Mouse (Mus musculus) stomach, postnatal 0 days (tissue): ENCODE data around the gene Tbc1d12. TPM values are rescaled to one million over a fixed set of nuclear protein-coding genes. Genes with fewer than 3 reads are reported as not detected.

Experiments
- ATAC-seq: fragments of 200-750 bp; cut with Nextera tagmentation; 2 replicates; pipeline ENCODE4 v1.8.0; 2017; ENCODE audit not compliant: low FRiP score, low TSS enrichment
- DNase-seq: peaks from one replicate; pipeline ENCODE4 v3.0.0-alpha.2; 2016; ENCODE audit warnings: low spot score
- H3K27ac ChIP-seq: fragments of 300-500 bp; sonication (generic); replicated peaks from 2 replicates; pipeline ENCODE4 v1.5.1; 2014; ENCODE audit warnings: mild to moderate bottlenecking, control low read depth
- H3K27me3 ChIP-seq: fragments of 300-500 bp; sonication (generic); 2 replicates; pipeline ENCODE4 v1.6.1; 2014; ENCODE audit warnings: low read length; ENCODE audit not compliant: control insufficient read depth, insufficient read depth
- H3K36me3 ChIP-seq: fragments of 300-500 bp; sonication (generic); 2 replicates; pipeline ENCODE4 v1.6.1; 2014; ENCODE audit warnings: low read length, mixed read lengths; ENCODE audit not compliant: control insufficient read depth, insufficient read depth
- H3K4me1 ChIP-seq: fragments of 300-500 bp; sonication (generic); replicated peaks from 2 replicates; pipeline ENCODE4 v1.6.1; 2014; ENCODE audit warnings: antibody characterized with exemption; ENCODE audit not compliant: control insufficient read depth, insufficient read depth
- H3K4me2 ChIP-seq: fragments of 300-500 bp; sonication (generic); replicated peaks from 2 replicates; pipeline ENCODE4 v1.6.1; 2014; ENCODE audit warnings: low read depth, mild to moderate bottlenecking, control low read depth, moderate library complexity
- H3K4me3 ChIP-seq: fragments of 300-500 bp; sonication (generic); 2 replicates; pipeline ENCODE4 v1.5.1; 2014; ENCODE audit warnings: low read depth, low read length, control low read depth
- H3K9ac ChIP-seq: fragments of 300-500 bp; sonication (generic); 2 replicates; pipeline ENCODE4 v1.6.1; 2014; ENCODE audit warnings: mild to moderate bottlenecking, low read length, control low read depth, mixed read lengths
- H3K9me3 ChIP-seq: fragments of 300-500 bp; sonication (generic); 2 replicates; pipeline ENCODE4 v1.6.1; 2016; ENCODE audit warnings: low read length; ENCODE audit not compliant: control insufficient read depth
- CTCF ChIP-seq: IDR thresholded peaks from 2 replicates; pipeline ENCODE4 v1.5.1; 2016; ENCODE audit warnings: antibody characterized with exemption, low read depth, mild to moderate bottlenecking, moderate library complexity
- EP300 ChIP-seq: optimal IDR thresholded peaks from 2 replicates; pipeline ENCODE3; 2016; ENCODE audit warnings: antibody characterized with exemption
- WGBS: fragments of 180-500 bp; shearing (Covaris S2); extraction: QIAGEN DNeasy Blood & Tissue Kit; methylation state at CpG from one replicate; pipeline ENCODE4 v1.1.7; 2014; 5-methylcytosine and 5-hydroxymethylcytosine counted together
- polyA plus RNA-seq: library from polyadenylated mRNA; unstranded; fragments of >200 nt; fragmentation: Nextera tagmentation; extraction: Ambion mirVana; gene quantifications from 2 replicates; pipeline ENCODE4 v1.2.1, GENCODE M21; 2015

Tbc1d12 gene
- polyA plus RNA-seq: 1.4 and 1.6 TPM in 2 replicates

DNA sequence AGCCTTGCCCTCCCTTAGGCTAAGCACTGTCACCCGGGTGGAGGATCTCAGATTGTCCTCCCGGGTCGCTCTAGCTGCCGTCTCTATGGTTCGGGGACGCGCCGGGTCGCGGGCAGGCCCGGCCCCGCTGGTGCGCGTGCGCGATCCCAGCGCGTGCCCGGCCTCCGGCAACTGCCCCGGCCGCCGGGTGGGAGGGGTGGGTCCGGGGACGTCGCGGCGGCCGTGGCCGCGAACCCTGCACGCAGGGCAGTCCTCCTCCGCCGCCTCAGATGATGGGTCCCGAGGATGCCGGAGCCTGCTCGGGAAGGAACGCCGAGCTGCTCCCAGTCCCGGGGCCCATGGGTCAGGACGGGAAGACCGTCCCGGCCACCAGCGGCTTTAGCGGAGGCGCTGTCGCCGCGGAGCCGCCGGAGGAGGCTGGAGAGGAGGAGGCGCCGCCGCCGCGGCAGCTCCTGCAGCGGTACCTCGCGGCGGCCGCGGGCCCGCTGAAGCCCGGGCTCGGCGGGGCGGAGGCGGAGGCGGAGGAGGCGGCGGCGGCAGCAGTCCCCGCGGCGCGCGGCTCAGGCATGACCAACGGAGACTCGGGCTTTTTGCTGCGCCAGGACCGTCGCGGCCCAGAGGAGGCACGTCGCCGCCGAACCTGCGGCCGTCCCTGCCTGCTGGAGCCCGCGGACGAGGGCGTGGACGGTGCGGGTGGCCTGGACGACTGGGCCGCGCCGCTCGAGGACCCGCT lies at the start of gene Tbc1d12:
Gene Tbc1d12 (plus strand): TSS at position 142 of the 733 bp plus-strand sequence.
- peak within 1 kb of the TSS; percentile 84 for H3K9ac ChIP-seq
- TF ChIP-seq CTCF (peak; percentile 19; the same call in 1 of the 2 replicates), EP300 (no peak)
- H3K27me3 ChIP-seq: no peaks in the 10 kb centered on the region
- no peaks in the 10 kb centered on the region for H3K36me3 ChIP-seq
- peak; percentile 94 for ATAC-seq
- peak within 1 kb of the TSS; percentile 74 for H3K4me2 ChIP-seq
- H3K4me1 ChIP-seq: no peaks in the 10 kb centered on the region
- 1% methylated on average over 78 of the region's 101 CpGs for WGBS
- peak; percentile 91 for DNase-seq
- no peaks in the 10 kb centered on the region for H3K9me3 ChIP-seq
- peak within 1 kb of the TSS; percentile 86 for H3K4me3 ChIP-seq
- peak within 1 kb of the TSS; percentile 90 for H3K27ac ChIP-seq

- WGBS: 86% methylated on average over 6 of the region's 6 CpGs
- Histone ChIP-seq H3K27me3 (no peaks in the 10 kb centered on the region), H3K27ac (no peak overlapping the region), H3K9me3 (no peaks in the 10 kb centered on the region), H3K4me3 (no peak overlapping the region), H3K4me1 (no peaks in the 10 kb centered on the region), H3K4me2 (no peak overlapping the region), H3K36me3 (peaks cover 3% of the 10 kb centered on the region), H3K9ac (no peak overlapping the region)
- ATAC-seq: no peak
- DNase-seq: no peak
- TF ChIP-seq EP300: no peak
- no peak for TF ChIP-seq CTCF
Measured at GRCm38 (mm10) chr19:38787756-38788155, 48.6 kb upstream of the Tbc1d12 start.

- H3K36me3 ChIP-seq: peaks cover 17% of the 10 kb centered on the region
- no peak for ATAC-seq
Measured at GRCm38 (mm10) chr19:38793563-38794045, 42.8 kb upstream of the Tbc1d12 start.

DNA sequence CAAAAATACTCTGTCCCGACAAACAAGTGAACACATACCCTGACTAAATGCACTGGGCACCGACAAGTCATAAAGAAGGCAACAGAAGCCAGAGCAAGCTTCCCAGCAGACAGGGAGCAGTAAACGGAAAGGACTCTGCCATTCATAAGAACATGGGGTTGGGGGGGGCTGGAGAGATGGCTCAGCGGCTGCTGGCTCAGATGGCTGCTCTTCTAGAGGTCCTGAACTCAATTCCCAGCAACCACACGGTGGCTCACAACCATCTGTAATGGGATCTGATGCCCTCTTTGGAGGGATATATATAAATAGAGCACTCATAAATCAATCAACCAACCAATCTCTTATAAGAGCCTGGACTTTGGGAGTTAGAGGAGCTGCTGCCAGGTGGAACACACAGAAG lies 39.8 kb upstream of the Tbc1d12 start:
- no peak overlapping the region for H3K27ac ChIP-seq
- no peaks in the 10 kb centered on the region for H3K9me3 ChIP-seq
- H3K4me1 ChIP-seq: no peaks in the 10 kb centered on the region
- ATAC-seq (no peak), DNase-seq (no peak)
- H3K4me2 ChIP-seq: no peak overlapping the region
- TF ChIP-seq CTCF (no peak), EP300 (no peak)
- H3K36me3 ChIP-seq: peaks cover 17% of the 10 kb centered on the region
- 78% methylated on average over 5 of the region's 5 CpGs for WGBS
- no peak overlapping the region for H3K4me3 ChIP-seq
- H3K27me3 ChIP-seq: no peaks in the 10 kb centered on the region
- H3K9ac ChIP-seq: no peak overlapping the region

More at GRCm38 (mm10) chr19:38793563-38794045, 42.8 kb upstream of the Tbc1d12 start:
- TF ChIP-seq EP300 (no peak), CTCF (no peak)
- H3K4me3 ChIP-seq: no peak overlapping the region
- no peak overlapping the region for H3K4me2 ChIP-seq
- DNase-seq: no peak
- H3K9ac ChIP-seq: no peak overlapping the region
- 92% methylated on average over 7 of the region's 7 CpGs for WGBS
- no peaks in the 10 kb centered on the region for H3K9me3 ChIP-seq
- H3K4me1 ChIP-seq: no peaks in the 10 kb centered on the region
- H3K27me3 ChIP-seq: no peaks in the 10 kb centered on the region
- no peak overlapping the region for H3K27ac ChIP-seq

DNA sequence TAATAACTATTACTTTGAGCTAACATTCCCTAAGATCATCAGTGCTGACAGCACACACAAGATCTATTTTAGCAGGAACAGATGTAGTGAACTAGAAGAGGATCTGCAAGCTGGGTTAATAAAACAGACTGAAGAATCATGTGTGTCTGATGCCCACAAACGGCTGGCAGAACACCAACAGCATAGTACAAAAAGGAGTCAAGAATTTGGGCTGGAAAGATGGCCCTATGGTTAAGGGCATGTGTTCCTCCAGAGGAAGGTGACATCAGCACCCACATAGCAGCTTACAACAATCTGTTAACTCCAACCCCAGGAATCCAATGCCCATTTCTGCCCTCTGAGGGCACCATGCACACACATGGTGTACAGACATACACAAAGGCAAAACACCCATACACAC lies 38.1 kb upstream of the Tbc1d12 start:
- Histone ChIP-seq H3K27ac (no peak overlapping the region), H3K9me3 (no peaks in the 10 kb centered on the region), H3K27me3 (no peaks in the 10 kb centered on the region), H3K9ac (no peak overlapping the region), H3K4me2 (no peak overlapping the region), H3K36me3 (peaks cover 15% of the 10 kb centered on the region), H3K4me3 (no peak overlapping the region), H3K4me1 (no peaks in the 10 kb centered on the region)
- no peak for ATAC-seq
- 81% methylated on average over 1 of the region's 1 CpGs for WGBS
- DNase-seq: no peak
- TF ChIP-seq EP300: no peak

DNA sequence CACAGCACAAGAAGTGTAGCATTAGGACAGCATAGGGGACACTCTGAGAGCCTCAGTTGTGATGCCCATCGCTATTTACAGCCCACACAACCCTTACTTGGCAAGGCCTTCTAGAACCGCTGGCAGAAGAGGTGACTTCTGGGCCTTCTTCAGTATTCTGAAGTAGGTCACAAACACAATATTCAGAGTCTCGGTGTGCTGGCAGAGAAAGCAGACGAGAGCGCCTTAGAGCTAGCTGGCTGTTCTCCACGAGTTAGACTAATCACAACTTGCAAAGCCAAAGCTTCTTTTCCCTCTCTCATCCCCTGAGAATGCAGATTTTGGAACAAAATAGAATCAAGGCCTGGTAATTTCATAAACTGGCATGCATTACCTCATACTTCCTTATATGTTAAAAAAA lies 37.6 kb upstream of the Tbc1d12 start:
- WGBS: 72% methylated on average over 6 of the region's 6 CpGs
- TF ChIP-seq CTCF (no peak), EP300 (no peak)
- DNase-seq (no peak), ATAC-seq (no peak; the same call in 1 of the 2 replicates)
- H3K9ac ChIP-seq: no peak overlapping the region
- no peaks in the 10 kb centered on the region for H3K4me1 ChIP-seq
- H3K9me3 ChIP-seq: no peaks in the 10 kb centered on the region
- peaks cover 20% of the 10 kb centered on the region for H3K36me3 ChIP-seq
- no peaks in the 10 kb centered on the region for H3K27me3 ChIP-seq
- no peak overlapping the region for H3K27ac ChIP-seq
- no peak overlapping the region for H3K4me3 ChIP-seq
- no peak overlapping the region for H3K4me2 ChIP-seq
